13 mouse cellular contexts compared by ENCODE assay signal in genomic region chr16:88938252-88938651, GRCm38 (mm10). TPM values are rescaled to one million over a fixed set of nuclear protein-coding genes. Genes with fewer than 3 reads are reported as not detected.
DNase-seq lines count a peak whose midpoint lies in the region; ATAC-seq and TF ChIP-seq lines count a peak whose summit lies in the region.
"Had no signal": no experiment of that assay in that cellular context is flagged by ENCODE, and none has a peak within 500 bp of the region (broad histone marks: within the 10 kb centered on the region; RNA-seq: fewer than 3 reads in every experiment).

No protein-coding gene starts in this region.

- WGBS in liver, adult 2 months = 76% methylated on average over 7 of the region's 7 CpGs
- 57% methylated on average over 7 of the region's 7 CpGs for WGBS in liver, embryonic 12.5 days (ENCODE audit: insufficient replicate concordance)
- WGBS in midbrain, embryonic 14.5 days = 81% methylated on average over 7 of the region's 7 CpGs

- H3K9ac ChIP-seq in liver, adult 2 months (ENCODE audit: low read depth, low read length) = no peak overlapping the region
- H3K9ac ChIP-seq in liver, embryonic 12.5 days = no peak overlapping the region
- H3K9ac ChIP-seq in midbrain, embryonic 14.5 days (replicated peaks; ENCODE audit: low read length) = no peak overlapping the region
- H3K9ac ChIP-seq: liver, embryonic 14.5 days; neural tube, embryonic 12.5 days had no signal

- H3K4me1 ChIP-seq in liver, adult 2 months (ENCODE audit: control insufficient read depth, insufficient read depth, low read length) = no peaks in the 10 kb centered on the region
- no peaks in the 10 kb centered on the region for H3K4me1 ChIP-seq in liver, embryonic 12.5 days
- H3K4me1 ChIP-seq in midbrain, embryonic 14.5 days (ENCODE audit: control insufficient read depth, insufficient read depth, low read length) = no peaks in the 10 kb centered on the region
- H3K4me1 ChIP-seq: neural tube, embryonic 12.5 days had no signal

- H3K4me3 ChIP-seq in liver, adult 2 months (ENCODE audit: insufficient read depth, low read depth, low read length) = no peak overlapping the region
- no peak overlapping the region for H3K4me3 ChIP-seq in liver, embryonic 12.5 days
- no peak overlapping the region for H3K4me3 ChIP-seq in midbrain, embryonic 14.5 days (replicated peaks; ENCODE audit: low read depth, low read length)
- H3K4me3 ChIP-seq: neural tube, embryonic 12.5 days had no signal

- H3K4me2 ChIP-seq in liver, embryonic 12.5 days = no peak overlapping the region
- H3K4me2 ChIP-seq in midbrain, embryonic 14.5 days (ENCODE audit: low read length) = no peak overlapping the region
- H3K4me2 ChIP-seq: neural tube, embryonic 12.5 days had no signal

- no peaks in the 10 kb centered on the region for H3K79me2 ChIP-seq in liver, adult 2 months (ENCODE audit: control insufficient read depth, insufficient read depth, low read length)

- H3K36me3 ChIP-seq in liver, adult 2 months (ENCODE audit: control insufficient read depth, insufficient read depth, low read length) = no peaks in the 10 kb centered on the region
- H3K36me3 ChIP-seq in liver, embryonic 12.5 days = no peaks in the 10 kb centered on the region
- H3K36me3 ChIP-seq in midbrain, embryonic 14.5 days (ENCODE audit: control insufficient read depth, insufficient read depth, low read length) = no peaks in the 10 kb centered on the region
- H3K36me3 ChIP-seq: neural tube, embryonic 12.5 days had no signal

- no peaks in the 10 kb centered on the region for H3K9me3 ChIP-seq in liver, embryonic 12.5 days (replicated peaks)
- H3K9me3 ChIP-seq in midbrain, embryonic 14.5 days (ENCODE audit: control insufficient read depth, low read length) = no peaks in the 10 kb centered on the region
- H3K9me3 ChIP-seq: neural tube, embryonic 12.5 days had no signal

- TF ChIP-seq POLR2A in liver, adult 2 months (IDR thresholded peaks at IDR 0.05; ENCODE audit: extremely low read depth, insufficient read depth, low read length) = no peak

- no peak; the same call in 1 of the 2 replicates for TF ChIP-seq CTCF in liver, adult 2 months (IDR thresholded peaks at IDR 0.05; ENCODE audit: low read depth, low read length)

- peak; percentile 5 for DNase-seq in adrenal gland, postnatal 14 days
- DNase-seq in adrenal gland, postnatal 25 days = no peak
- peak; percentile 12 for DNase-seq in liver, adult 2 months (ENCODE audit: extremely low read depth, low read depth, low spot score)
- DNase-seq in brain, adult 2 months (ENCODE audit: low read depth, low spot score) = peak; percentile 5
- peak; percentile 54 for DNase-seq in midbrain, embryonic 14.5 days
- DNase-seq in Muller cell, postnatal 12 days (ENCODE audit: inconsistent ontology term) = no peak
- DNase-seq: cerebellum, adult 18-20 months had no signal

- no peak for ATAC-seq in liver, embryonic 12.5 days
- no peak for ATAC-seq in midbrain, embryonic 14.5 days (ENCODE audit: low FRiP score, low TSS enrichment)
- ATAC-seq in frontal cortex, adult (ENCODE audit: low TSS enrichment) = no peak

- no peaks in the 10 kb centered on the region for H3K27me3 ChIP-seq in liver, adult 2 months (ENCODE audit: control insufficient read depth, insufficient read depth, low read length)
- no peaks in the 10 kb centered on the region for H3K27me3 ChIP-seq in liver, embryonic 12.5 days (replicated peaks)
- H3K27me3 ChIP-seq in midbrain, embryonic 14.5 days (ENCODE audit: control insufficient read depth, insufficient read depth, low read length) = no peaks in the 10 kb centered on the region
- H3K27me3 ChIP-seq: neural tube, embryonic 12.5 days had no signal

- H3K27ac ChIP-seq in liver, adult 2 months (replicated peaks; ENCODE audit: insufficient read depth, low read depth, low read length) = no peak overlapping the region
- no peak overlapping the region for H3K27ac ChIP-seq in liver, embryonic 12.5 days
- no peak overlapping the region for H3K27ac ChIP-seq in midbrain, embryonic 14.5 days (replicated peaks; ENCODE audit: low read depth, low read length)
- H3K27ac ChIP-seq: liver, embryonic 14.5 days; neural tube, embryonic 12.5 days had no signal

RNA-seq across cellular contexts. Expression of gene Krtap19-9b, which starts 6.2 kb away (rescaled TPM):
- total RNA-seq in adrenal gland, postnatal 14 days (2021) = not detected in 2 replicates
- total RNA-seq in adrenal gland, postnatal 25 days (2021) = not detected in 2 replicates
- total RNA-seq in liver, adult 2 months (2014; rRNA removed) = not detected in 2 replicates
- polyA plus RNA-seq in liver, adult 2 months (2012; rRNA removed) = not detected in 2 replicates
- not detected in 2 replicates for polyA plus RNA-seq in liver, embryonic 12.5 days (2016; fragmentation: Nextera tagmentation; extraction: Ambion mirVana)
- polyA plus RNA-seq in midbrain, embryonic 14.5 days (2014; fragmentation: Nextera tagmentation; extraction: Ambion mirVana) = not detected in 2 replicates
- total RNA-seq: gastrocnemius, postnatal 4 days had no signal
- polyA plus RNA-seq: C2C12; liver, embryonic 14.5 days; neural tube, embryonic 12.5 days had no signal

RNA-seq across cellular contexts. Expression of gene Krtap16-3, which starts 24.4 kb away (rescaled TPM):
- total RNA-seq in adrenal gland, postnatal 14 days (2021) = not detected in 2 replicates
- not detected in 2 replicates for total RNA-seq in adrenal gland, postnatal 25 days (2021)
- not detected in 2 replicates for total RNA-seq in liver, adult 2 months (2014; rRNA removed)
- not detected in 2 replicates for polyA plus RNA-seq in liver, adult 2 months (2012; rRNA removed)
- polyA plus RNA-seq in liver, embryonic 12.5 days (2016; fragmentation: Nextera tagmentation; extraction: Ambion mirVana) = not detected in 2 replicates
- polyA plus RNA-seq in midbrain, embryonic 14.5 days (2014; fragmentation: Nextera tagmentation; extraction: Ambion mirVana) = not detected in 2 replicates
- total RNA-seq: gastrocnemius, postnatal 4 days had no signal
- polyA plus RNA-seq: C2C12; liver, embryonic 14.5 days; neural tube, embryonic 12.5 days had no signal

RNA-seq across cellular contexts. Expression of gene Krtap19-5, which starts 42.0 kb away (rescaled TPM):
- total RNA-seq in adrenal gland, postnatal 14 days (2021) = not detected in 2 replicates
- not detected in 2 replicates for total RNA-seq in adrenal gland, postnatal 25 days (2021)
- not detected in 2 replicates for total RNA-seq in liver, adult 2 months (2014; rRNA removed)
- polyA plus RNA-seq in liver, adult 2 months (2012; rRNA removed) = not detected in 2 replicates
- not detected in 2 replicates for polyA plus RNA-seq in liver, embryonic 12.5 days (2016; fragmentation: Nextera tagmentation; extraction: Ambion mirVana)
- polyA plus RNA-seq in midbrain, embryonic 14.5 days (2014; fragmentation: Nextera tagmentation; extraction: Ambion mirVana) = not detected in 2 replicates
- total RNA-seq: gastrocnemius, postnatal 4 days had no signal
- polyA plus RNA-seq: C2C12; liver, embryonic 14.5 days; neural tube, embryonic 12.5 days had no signal

RNA-seq across cellular contexts. Expression of gene Krtap19-4, which starts 53.4 kb away (rescaled TPM):
- not detected in 2 replicates for total RNA-seq in adrenal gland, postnatal 14 days (2021)
- not detected in 2 replicates for total RNA-seq in adrenal gland, postnatal 25 days (2021)
- not detected in 2 replicates for total RNA-seq in liver, adult 2 months (2014; rRNA removed)
- polyA plus RNA-seq in liver, adult 2 months (2012; rRNA removed) = not detected in 2 replicates
- polyA plus RNA-seq in liver, embryonic 12.5 days (2016; fragmentation: Nextera tagmentation; extraction: Ambion mirVana) = not detected in 2 replicates
- not detected in 2 replicates for polyA plus RNA-seq in midbrain, embryonic 14.5 days (2014; fragmentation: Nextera tagmentation; extraction: Ambion mirVana)
- total RNA-seq: gastrocnemius, postnatal 4 days had no signal
- polyA plus RNA-seq: C2C12; liver, embryonic 14.5 days; neural tube, embryonic 12.5 days had no signal

Comparison
In these comparisons a context has a peak if more than half of its experiments do, and no peak if none do; other contexts are left out.
1. DNase-seq: peak in adrenal gland, postnatal 14 days (single experiment), liver, adult 2 months (single experiment), brain, adult 2 months (single experiment) and midbrain, embryonic 14.5 days (single experiment); none in adrenal gland, postnatal 25 days (single experiment) and Muller cell, postnatal 12 days (single experiment).